Mouse (Mus musculus) forebrain, embryonic 14.5 days (tissue): Measurements from ENCODE around the gene Tas2r129. TPM values are rescaled to one million over a fixed set of nuclear protein-coding genes. Genes with fewer than 3 reads are reported as not detected.
"Not testable (repeated sequence)": the region's sequence is repeated elsewhere in the genome, so short reads cannot be mapped to it uniquely, and the experiment has no call there.

ENCODE experiments used
- ATAC-seq: fragments of 200-750 bp; cut with Nextera tagmentation; 2 replicates; pipeline ENCODE4 v1.8.0; 2017; ENCODE audit warnings: mild to moderate bottlenecking, moderate library complexity
- DNase-seq: peaks from one replicate; pipeline ENCODE4 v3.0.0-alpha.2; 2015; ENCODE audit warnings: low spot score
- H3K27ac ChIP-seq: fragments of 300-500 bp; sonication (generic); 2 replicates; pipeline ENCODE4 v1.5.1; 2014; ENCODE audit warnings: low read depth, mild to moderate bottlenecking, control low read depth, low read length, moderate library complexity
- H3K27me3 ChIP-seq: fragments of 300-500 bp; sonication (generic); replicated peaks from 2 replicates; pipeline ENCODE4 v1.6.1; 2014; ENCODE audit warnings: low read length, control low read depth, mixed read lengths; ENCODE audit not compliant: control insufficient read depth, insufficient read depth
- H3K36me3 ChIP-seq: fragments of 300-500 bp; sonication (generic); 2 replicates; pipeline ENCODE4 v1.6.1; 2014; ENCODE audit warnings: low read length, control low read depth; ENCODE audit not compliant: control insufficient read depth, insufficient read depth
- H3K4me1 ChIP-seq: fragments of 300-500 bp; sonication (generic); 2 replicates; pipeline ENCODE4 v1.6.1; 2014; ENCODE audit warnings: antibody characterized with exemption, low read length, control low read depth; ENCODE audit not compliant: control insufficient read depth, insufficient read depth
- H3K4me2 ChIP-seq: fragments of 300-500 bp; sonication (generic); 2 replicates; pipeline ENCODE4 v1.6.1; 2014; ENCODE audit warnings: mild to moderate bottlenecking, control low read depth, low read length
- H3K4me3 ChIP-seq: fragments of 300-500 bp; sonication (generic); 2 replicates; pipeline ENCODE4 v1.5.1; 2014; ENCODE audit warnings: low read depth, low read length, control low read depth
- H3K9ac ChIP-seq: fragments of 300-500 bp; sonication (generic); 2 replicates; pipeline ENCODE4 v1.6.1; 2014; ENCODE audit warnings: mild to moderate bottlenecking, low read length, control low read depth, moderate library complexity
- H3K9me3 ChIP-seq: fragments of 300-500 bp; sonication (generic); replicated peaks from 2 replicates; pipeline ENCODE4 v1.6.1; 2016; ENCODE audit warnings: low read length, control low read depth, mixed read lengths; ENCODE audit not compliant: control insufficient read depth
- WGBS: fragments of 180-500 bp; shearing (Covaris S2); extraction: QIAGEN DNeasy Blood & Tissue Kit; methylation state at CpG from one replicate; pipeline ENCODE4 v1.1.7; 2014; 5-methylcytosine and 5-hydroxymethylcytosine counted together
- polyA plus RNA-seq: library from polyadenylated mRNA; unstranded; fragments of >200 nt; fragmentation: Nextera tagmentation; extraction: Ambion mirVana; gene quantifications from 2 replicates; pipeline ENCODE4 v1.2.1, GENCODE M21; 2014

Tas2r129 gene
- not detected in 2 replicates for polyA plus RNA-seq

- no peaks in the 10 kb centered on the region for H3K9me3 ChIP-seq
- no peaks in the 10 kb centered on the region for H3K4me1 ChIP-seq
- DNase-seq (no peak), ATAC-seq (no peak)
- H3K4me3 ChIP-seq, result no peak within 1 kb of the TSS
- 82% methylated on average over 2 of the region's 2 CpGs for WGBS
- H3K4me2 ChIP-seq, result no peak within 1 kb of the TSS
- no peaks in the 10 kb centered on the region for H3K27me3 ChIP-seq
- no peaks in the 10 kb centered on the region for H3K36me3 ChIP-seq
- no peak within 1 kb of the TSS for H3K9ac ChIP-seq
- no peak within 1 kb of the TSS for H3K27ac ChIP-seq
These were observed at the start of gene Tas2r129 for GRCm38 (mm10) chr6:132950802-132951201. Gene Tas2r129 (plus strand): TSS chr6:132951102.

GRCm38 (mm10) chr6:132909351-132909750, 41.6 kb upstream of the Tas2r129 start, which contains the start of gene Tas2r125:
Gene Tas2r125 (plus strand): TSS chr6:132909651.
- H3K27ac ChIP-seq, result no peak within 1 kb of the TSS
- DNase-seq (no peak), ATAC-seq (no peak)
- no peaks in the 10 kb centered on the region for H3K4me1 ChIP-seq
- no peaks in the 10 kb centered on the region for H3K27me3 ChIP-seq
- WGBS, result 87% methylated on average over 3 of the region's 3 CpGs
- no peak within 1 kb of the TSS for H3K4me2 ChIP-seq
- H3K36me3 ChIP-seq, result no peaks in the 10 kb centered on the region
- no peak within 1 kb of the TSS for H3K4me3 ChIP-seq
- no peak within 1 kb of the TSS for H3K9ac ChIP-seq
- no peaks in the 10 kb centered on the region for H3K9me3 ChIP-seq

DNA sequence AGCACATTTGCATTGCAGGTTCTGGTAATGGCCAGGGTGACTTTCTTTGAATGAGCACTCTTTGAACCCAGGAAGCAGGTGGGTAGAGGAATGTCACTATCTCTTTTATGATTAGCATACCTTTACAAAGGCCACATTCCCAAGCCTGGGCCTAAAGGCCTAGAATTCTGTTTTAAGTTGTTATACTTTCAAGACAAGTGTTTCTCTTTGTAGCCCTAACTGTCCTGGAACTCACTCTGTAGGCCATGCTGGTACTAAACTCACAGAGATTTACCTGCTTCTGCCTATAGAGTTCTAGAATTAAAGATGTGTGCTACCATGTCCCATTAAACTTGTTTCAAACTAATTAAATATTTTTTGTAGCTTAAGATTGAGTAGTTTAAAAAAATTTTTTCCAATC, 9.5 kb upstream of the Tas2r129 start:
- H3K4me1 ChIP-seq, H3K4me3 ChIP-seq, DNase-seq, H3K36me3 ChIP-seq, H3K9ac ChIP-seq, H3K27ac ChIP-seq, ATAC-seq, H3K4me2 ChIP-seq, H3K27me3 ChIP-seq, H3K9me3 ChIP-seq: not testable (repeated sequence)

DNA sequence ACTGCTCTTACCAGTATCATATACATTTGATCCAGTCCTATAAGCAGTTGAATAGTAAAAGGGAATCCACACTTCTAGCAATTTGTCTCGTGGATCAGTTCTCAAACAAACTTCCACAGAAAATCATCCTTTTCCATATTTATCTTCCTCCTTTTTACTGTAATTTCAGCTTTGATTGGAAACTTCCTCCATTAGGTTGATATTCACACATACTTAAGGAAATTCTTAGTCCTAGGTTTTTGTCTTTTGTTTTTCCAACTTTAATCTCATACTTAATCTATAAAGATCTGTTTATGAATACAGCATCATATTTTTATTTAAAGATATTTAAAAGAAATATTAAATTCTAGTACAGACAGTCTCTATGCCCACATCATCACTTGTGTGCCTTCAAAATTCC, 6.9 kb downstream of the Tas2r129 start, which contains the start of gene Tas2r131:
Gene Tas2r131, minus strand, starts transcription at position 101 of the 400 bp plus-strand sequence.
- WGBS, result 63% methylated on average over 1 of the region's 1 CpGs
- Histone ChIP-seq H3K4me1 (no peaks in the 10 kb centered on the region), H3K9me3 (no peaks in the 10 kb centered on the region), H3K27ac (no peak within 1 kb of the TSS), H3K27me3 (no peaks in the 10 kb centered on the region), H3K4me2 (no peak within 1 kb of the TSS), H3K4me3 (no peak within 1 kb of the TSS), H3K36me3 (no peaks in the 10 kb centered on the region), H3K9ac (no peak within 1 kb of the TSS)
- no peak for DNase-seq
- ATAC-seq, result no peak

GRCm38 (mm10) chr6:132980865-132981264, 30.0 kb downstream of the Tas2r129 start, which contains the start of gene Tas2r109:
Gene Tas2r109 (minus strand): TSS chr6:132980965.
- no peak within 1 kb of the TSS for H3K4me2 ChIP-seq
- no peak within 1 kb of the TSS for H3K9ac ChIP-seq
- H3K9me3 ChIP-seq, result no peaks in the 10 kb centered on the region
- no peaks in the 10 kb centered on the region for H3K27me3 ChIP-seq
- ATAC-seq (no peak), DNase-seq (no peak)
- WGBS, result 71% methylated on average over 2 of the region's 2 CpGs
- no peak within 1 kb of the TSS for H3K27ac ChIP-seq
- no peaks in the 10 kb centered on the region for H3K4me1 ChIP-seq
- no peak within 1 kb of the TSS for H3K4me3 ChIP-seq
- H3K36me3 ChIP-seq, result no peaks in the 10 kb centered on the region

Other genes with a start within 250 kb of the Tas2r129 start
- gene Tas2r122, start 239.2 kb upstream of the Tas2r129 start, polyA plus RNA-seq, result not detected in 2 replicates
- gene Tas2r115, start 213.1 kb upstream of the Tas2r129 start, polyA plus RNA-seq, result not detected in 2 replicates
- not detected in 2 replicates for gene Tas2r124, start 196.4 kb upstream of the Tas2r129 start, polyA plus RNA-seq
- gene Tas2r102, start 189.0 kb upstream of the Tas2r129 start, polyA plus RNA-seq, result not detected in 2 replicates
- gene Tas2r136, start 172.9 kb upstream of the Tas2r129 start, polyA plus RNA-seq, result not detected in 2 replicates
- gene Tas2r117, start 148.3 kb upstream of the Tas2r129 start, polyA plus RNA-seq, result not detected in 2 replicates
- not detected in 2 replicates for gene Tas2r123, start 104.0 kb upstream of the Tas2r129 start, polyA plus RNA-seq
- not detected in 2 replicates for gene Tas2r116, start 95.7 kb upstream of the Tas2r129 start, polyA plus RNA-seq
- gene Tas2r110, start 83.1 kb upstream of the Tas2r129 start, polyA plus RNA-seq, result not detected in 2 replicates
- gene Tas2r113, start 58.1 kb upstream of the Tas2r129 start, polyA plus RNA-seq, result not detected in 2 replicates
- gene Tas2r125, start 41.5 kb upstream of the Tas2r129 start, polyA plus RNA-seq, result not detected in 2 replicates
- not detected in 2 replicates for gene Tas2r131, start 6.8 kb downstream of the Tas2r129 start, polyA plus RNA-seq
- not detected in 2 replicates for gene Tas2r109, start 29.9 kb downstream of the Tas2r129 start, polyA plus RNA-seq
- gene Tas2r103, start 86.0 kb downstream of the Tas2r129 start, polyA plus RNA-seq, result not detected in 2 replicates
- not detected in 2 replicates for gene Tas2r140, start 104.7 kb downstream of the Tas2r129 start, polyA plus RNA-seq
- gene Smim10l1, start 153.8 kb downstream of the Tas2r129 start, polyA plus RNA-seq, result 73.4 and 93.4 TPM in 2 replicates